Mouse (Mus musculus) C2C12 (cell line): Measurements from ENCODE around the gene Scn3b.

Source experiments
- CTCF ChIP-seq: IDR thresholded peaks from one replicate; pipeline ENCODE4 v1.5.1; 2011; ENCODE audit not compliant: control insufficient read depth, insufficient read depth, insufficient read length
- MAX ChIP-seq: IDR thresholded peaks from one replicate; pipeline ENCODE4 v1.6.1; 2011; ENCODE audit warnings: mild to moderate bottlenecking, control low read depth
- USF1 ChIP-seq: IDR thresholded peaks from one replicate; pipeline ENCODE4 v1.6.1; 2011; ENCODE audit warnings: low read depth, mild to moderate bottlenecking, control low read depth, moderate library complexity

DNA sequence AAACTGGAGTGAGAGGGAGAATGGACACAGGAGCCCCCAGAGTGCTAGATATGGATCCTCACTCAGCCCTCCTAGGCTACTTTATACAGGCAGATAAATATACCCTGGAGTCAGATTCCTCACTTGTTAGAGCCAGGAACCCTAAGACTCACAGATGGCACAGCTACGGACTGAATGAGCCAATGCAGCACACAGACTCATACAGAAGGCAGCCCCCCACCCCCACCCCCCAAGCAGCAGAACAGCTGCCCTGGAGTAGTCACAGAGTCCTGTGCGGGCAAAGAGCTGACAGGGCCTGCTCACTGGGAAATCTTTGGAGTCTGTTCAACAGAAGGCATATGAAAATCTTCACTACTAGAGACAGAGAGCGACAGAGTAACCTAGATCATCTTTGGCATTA is 38.3 kb downstream of the Scn3b start:
- TF ChIP-seq CTCF (no peak), USF1 (no peak), MAX (no peak)
